Mouse (Mus musculus): Measurements from ENCODE around the gene Selenos. TPM values are rescaled to one million over a fixed set of nuclear protein-coding genes. Genes with fewer than 3 reads are reported as not detected.
A peak's percentile ranks its signal among the peaks of the same experiment; 100 is the strongest.

Selenos gene
- total RNA-seq, 2 experiments from 2014 or later, result 35.3 to 37.2 TPM

DNA sequence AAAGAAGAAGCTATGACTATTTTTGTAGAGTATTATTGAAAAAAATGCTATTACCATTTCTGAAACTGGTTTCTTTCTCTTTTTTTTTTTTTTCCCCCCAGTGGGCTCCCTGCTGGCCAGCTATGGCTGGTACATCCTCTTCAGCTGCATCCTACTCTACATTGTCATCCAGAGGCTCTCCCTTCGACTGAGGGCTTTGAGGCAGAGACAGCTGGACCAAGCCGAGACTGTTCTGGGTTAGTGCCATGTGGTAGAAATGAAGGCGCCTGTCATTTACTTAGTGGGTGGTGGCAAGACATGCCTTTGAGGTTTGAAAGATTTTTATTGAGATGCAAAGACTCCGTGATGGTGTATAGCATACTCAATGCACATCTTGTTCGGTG lies 773 bp downstream of the Selenos start:
- DNase-seq, result no peak
- intact Hi-C loops (cut with DNase I), result no loop called here

DNA sequence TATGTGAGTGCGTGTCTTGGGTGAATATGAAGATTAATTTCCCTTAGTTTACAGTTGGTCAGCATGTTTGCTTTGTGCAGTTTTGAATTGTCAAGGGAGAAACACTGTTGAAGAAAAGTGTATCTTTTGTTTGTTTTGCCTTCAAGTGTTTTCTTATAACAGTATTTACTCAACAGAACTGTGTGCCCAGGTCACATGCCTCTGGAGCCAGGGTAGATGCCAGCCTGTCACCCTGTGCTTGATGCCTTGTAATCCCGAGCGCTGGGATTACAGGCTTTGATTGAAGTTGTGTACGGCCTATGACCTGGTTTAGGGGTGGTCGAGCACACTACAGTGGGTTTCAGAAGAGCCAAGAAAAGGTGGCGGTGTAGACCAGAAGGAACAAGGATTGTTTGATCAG lies 4.3 kb downstream of the Selenos start:
- DNase-seq, result no peak
- intact Hi-C loops (cut with DNase I), result no loop called here

DNA sequence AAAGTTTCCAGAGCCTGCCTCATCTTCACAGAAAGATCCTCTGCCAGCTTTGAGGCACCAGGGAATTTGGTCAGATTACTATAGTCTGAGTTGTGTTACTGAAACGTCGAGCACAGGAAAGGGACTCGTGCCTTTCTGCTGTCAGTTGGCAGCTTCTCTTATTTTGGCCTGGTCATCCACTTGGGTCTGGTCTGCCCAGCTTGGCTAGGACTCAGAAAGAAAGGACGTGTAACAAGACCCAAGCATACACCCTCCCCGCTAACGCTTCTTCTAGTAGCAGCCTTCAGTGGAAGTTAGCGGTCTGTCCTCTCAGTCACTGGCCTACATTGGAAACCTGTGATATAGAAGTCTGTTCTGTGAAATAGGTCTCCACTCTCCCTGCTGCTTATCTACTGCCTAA lies 5.1 kb downstream of the Selenos start:
- no peak for DNase-seq
- intact Hi-C loops (cut with DNase I), result no loop called here

DNA sequence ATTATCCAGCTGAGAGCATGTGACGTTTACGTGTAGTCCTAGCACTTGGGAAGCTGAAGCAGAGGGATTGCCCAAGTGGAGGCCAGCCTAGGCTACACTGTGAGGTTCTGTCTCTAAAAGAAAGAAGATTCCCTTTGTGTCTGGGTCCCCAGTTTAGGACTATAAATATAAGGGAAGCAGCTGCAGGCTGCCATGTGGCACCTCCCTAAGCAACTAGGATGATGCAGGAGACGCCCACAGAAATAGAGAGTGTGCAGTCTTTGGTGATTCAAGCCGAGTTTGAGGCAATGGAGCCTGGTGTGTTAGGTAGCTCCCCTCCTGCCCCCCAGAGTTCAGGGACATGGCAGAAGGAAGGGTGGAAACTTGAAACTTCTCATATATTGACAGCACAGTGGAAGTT lies 8.2 kb downstream of the Selenos start:
- intact Hi-C loops (cut with DNase I), result no loop called here
- DNase-seq, result no peak

DNA sequence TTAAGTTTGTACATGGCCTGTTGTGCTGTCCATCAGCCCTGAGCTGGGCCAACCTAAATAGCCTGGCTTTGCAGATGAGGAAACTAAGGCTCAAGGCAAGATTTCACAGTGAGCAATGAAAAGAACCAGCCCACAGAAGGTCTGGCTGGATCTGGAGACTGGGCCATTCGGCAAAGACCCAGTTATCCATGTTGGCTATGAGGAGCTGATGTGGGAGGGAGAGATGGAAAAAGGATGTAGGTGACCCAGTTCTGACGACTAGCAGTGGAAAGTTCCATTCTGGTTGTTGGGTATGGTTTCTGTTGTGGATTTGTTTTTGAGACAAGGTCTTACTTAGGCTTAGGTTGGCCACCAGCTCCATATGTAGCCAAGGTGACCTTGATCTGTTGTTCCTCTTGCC lies 8.6 kb downstream of the Selenos start:
- intact Hi-C loops (cut with DNase I), result no loop called here
- no peak for DNase-seq

DNA sequence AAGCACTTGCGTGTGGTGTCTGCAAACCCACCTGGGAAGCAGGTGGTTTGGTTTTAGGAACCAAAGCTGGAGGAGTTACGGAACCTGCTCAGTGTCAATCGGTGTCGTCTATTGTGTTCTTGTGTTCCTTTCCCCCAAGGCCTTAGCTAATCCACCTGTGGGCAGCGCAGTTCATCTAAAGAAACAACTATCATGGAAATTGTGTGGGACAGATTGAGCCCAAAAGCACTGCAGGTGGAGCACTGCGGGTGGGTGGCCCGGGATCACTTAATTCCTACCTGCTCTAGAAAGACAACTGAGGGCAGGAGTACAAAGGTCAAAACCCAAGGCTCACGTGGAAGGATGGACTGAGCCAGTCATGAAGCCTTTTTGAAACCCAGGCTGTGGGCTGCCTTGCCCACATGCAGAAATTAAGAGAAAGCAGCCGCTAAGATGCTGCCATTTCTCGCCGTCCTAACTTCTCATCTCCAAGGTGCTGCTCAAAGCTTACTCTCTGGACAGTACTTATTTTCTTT lies 11.3 kb downstream of the Selenos start:
- intact Hi-C loops (cut with DNase I), result no loop called here

DNA sequence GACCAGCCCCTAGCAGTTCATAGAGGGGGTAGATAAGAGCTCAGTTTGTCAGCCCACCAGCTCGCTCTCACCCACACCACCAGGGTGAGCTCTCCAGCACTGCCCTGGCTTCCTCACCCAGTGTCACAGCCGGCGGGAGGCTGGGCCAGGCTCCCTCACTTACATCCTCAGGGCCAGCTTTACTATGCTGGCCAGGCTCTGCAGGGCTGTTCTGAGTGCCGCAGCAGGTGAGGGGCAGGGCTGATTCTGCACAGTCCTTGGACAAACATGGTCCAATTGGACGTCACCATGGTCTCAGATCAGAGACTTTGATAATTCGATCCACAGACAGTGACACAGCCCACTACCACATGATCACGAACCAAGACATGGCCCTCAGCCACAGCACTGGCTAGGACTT lies 12.1 kb downstream of the Selenos start:
- intact Hi-C loops (cut with DNase I), result no loop called here
- DNase-seq, result no peak

More for the DNA sequence above, 11.3 kb downstream of the Selenos start:
- no peak for DNase-seq

DNA sequence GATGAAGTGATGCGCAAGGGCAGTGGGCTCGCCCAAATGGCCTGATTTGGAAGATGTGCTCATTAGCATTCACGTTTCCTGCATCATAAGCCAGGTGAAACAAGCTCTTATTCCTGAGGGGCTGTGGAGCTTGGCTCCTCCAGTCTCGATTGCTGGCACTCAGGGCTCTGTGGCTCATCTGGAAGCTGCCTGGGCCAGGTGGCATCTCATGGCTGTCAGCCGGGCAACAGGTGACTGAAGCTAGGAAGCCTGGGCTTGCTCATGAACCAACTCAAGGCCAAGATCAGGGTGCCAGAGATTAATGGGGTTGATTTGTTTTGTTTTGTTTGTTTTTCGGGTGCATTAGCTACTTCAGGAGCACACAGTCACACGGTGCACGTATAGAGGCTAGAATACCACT lies 13.2 kb downstream of the Selenos start:
- intact Hi-C loops (cut with DNase I), result no loop called here
- no peak for DNase-seq

DNA sequence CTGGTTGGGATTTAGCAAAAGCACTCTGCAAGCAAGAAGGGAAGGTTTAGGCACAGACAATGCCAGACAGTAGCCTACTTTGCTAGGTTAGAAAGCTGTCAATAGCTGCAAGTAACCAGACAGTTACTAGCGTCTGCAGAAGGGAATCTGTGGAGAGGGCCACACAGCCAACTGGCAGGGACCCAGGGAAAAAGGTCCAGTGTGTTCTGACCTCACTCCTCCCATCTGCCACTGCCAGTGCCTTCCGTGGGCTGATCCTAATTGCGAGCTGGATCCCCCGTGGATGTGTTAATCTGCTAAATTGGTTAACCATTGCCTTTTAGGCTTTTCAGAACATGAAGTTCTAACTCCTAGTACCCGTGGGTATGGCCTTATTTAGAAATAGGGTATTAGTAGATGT lies 14.7 kb downstream of the Selenos start:
- peak; percentile 26 to 38 for DNase-seq
- intact Hi-C loops (cut with DNase I), result no loop called here

DNA sequence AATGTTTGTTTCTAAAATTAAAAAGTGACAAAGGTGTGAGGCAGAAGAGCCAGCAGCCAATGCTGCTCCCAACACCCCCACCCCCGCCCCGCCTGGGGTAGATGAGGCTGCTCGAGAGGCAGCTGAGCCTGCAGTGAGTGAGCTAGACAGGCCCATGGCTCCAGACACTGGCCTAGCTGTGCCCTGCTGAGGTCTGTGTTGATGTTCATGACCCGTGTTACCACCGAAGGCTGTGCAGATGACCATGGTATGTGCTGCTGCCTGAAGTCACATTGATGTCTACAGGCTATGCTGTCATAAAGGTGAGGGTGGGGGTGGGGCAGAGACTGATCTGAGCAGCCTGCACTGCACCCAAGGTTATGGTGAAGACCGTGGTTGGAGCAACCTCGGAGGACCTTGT lies 19.4 kb downstream of the Selenos start:
- no peak for DNase-seq

DNA sequence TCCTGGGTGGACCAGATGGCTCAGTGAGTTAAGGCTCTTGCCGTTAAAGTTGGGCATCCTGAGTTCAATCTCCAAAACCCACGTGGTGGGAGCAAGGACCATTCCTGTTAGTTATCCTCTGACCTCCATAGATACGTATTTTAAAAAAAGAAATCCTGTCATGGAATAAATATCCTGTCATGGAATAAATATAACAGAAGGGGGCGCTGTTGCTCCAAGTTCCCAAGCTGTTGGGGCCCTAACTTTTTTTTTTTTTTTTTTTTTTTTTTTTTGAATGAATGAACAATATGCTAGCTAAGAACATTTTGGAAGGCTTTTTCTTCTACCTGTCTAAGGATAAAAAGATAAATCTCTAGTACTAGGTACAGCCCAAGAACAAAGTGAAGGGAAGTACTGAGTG lies 22.4 kb downstream of the Selenos start:
- intact Hi-C loops (cut with DNase I), result loop anchor here (1.0 to 2.0 kb wide), 4 partner anchors 148 to 561 kb away; partner anchors contain the start of gene Lrrk1
- no peak for DNase-seq

More for the DNA sequence above, 19.4 kb downstream of the Selenos start:
- intact Hi-C loops (cut with DNase I), result no loop called here

DNA sequence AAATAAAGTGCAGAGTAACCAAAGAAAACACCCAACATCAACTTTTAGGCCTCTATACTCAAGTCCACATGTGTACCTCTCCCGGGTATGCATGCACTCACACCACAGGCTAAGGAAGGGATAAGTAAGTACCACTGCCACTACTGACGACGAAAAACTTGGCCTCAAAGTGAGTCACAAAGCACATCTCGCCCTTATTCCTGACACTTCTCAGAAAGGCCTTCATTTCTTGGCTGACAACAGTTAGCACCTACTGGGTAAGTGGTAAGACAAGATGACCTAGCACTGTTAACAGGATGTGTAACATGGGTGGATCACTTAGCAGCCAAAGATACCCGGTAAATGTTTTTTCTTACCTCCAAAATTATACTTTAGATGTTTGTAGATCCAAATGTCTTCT lies 25.1 kb downstream of the Selenos start:
- no peak for DNase-seq
- intact Hi-C loops (cut with DNase I), result no loop called here

DNA sequence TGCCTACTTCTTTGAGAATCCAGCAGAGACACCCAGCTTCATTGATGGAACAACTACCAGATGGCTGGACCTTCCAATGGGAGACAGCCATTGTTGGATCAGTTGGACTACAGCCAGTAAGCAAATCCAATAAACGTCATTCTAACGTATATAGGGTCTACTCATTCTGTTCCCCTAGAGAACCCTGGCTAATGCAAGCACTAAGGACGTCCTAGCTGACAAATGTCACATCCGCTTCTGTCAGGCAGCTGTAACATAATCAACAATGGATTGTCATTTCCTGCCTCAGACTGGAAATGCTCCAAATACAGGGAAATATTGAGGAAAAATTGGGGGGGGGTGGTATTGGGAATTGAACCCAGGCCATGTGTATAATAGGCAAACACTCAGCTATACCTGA lies 26.3 kb downstream of the Selenos start:
- intact Hi-C loops (cut with DNase I), result loop anchor here (5.0 kb wide), 1 partner anchor 92 kb away; no protein-coding TSS in a partner anchor
- no peak for DNase-seq

DNA sequence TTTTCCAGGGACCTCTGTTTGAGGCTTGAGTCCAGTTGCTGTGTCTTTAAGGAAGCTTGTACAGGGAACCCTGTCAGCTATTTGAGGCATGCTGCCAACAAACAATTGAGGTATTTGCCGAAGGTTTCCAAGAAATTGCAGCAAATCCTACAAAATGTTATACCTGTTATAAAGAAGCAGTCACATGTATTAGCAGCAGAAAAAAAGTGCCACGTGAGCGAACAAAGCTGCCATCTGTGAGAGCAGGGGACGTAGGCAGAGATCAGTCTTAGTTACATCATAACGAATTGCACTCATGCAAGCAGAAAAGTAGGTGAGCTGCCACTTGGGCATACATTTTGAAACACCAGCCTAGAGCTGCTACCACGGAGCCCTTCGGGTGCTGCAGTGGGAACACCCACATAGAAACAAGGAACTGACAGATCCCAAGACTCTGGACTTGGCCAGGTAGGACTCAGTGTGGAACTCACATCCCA lies 27.2 kb downstream of the Selenos start:
- intact Hi-C loops (cut with DNase I), result loop anchor here (5.0 kb wide), 1 partner anchor 91 kb away; no protein-coding TSS in a partner anchor
- no peak for DNase-seq

DNA sequence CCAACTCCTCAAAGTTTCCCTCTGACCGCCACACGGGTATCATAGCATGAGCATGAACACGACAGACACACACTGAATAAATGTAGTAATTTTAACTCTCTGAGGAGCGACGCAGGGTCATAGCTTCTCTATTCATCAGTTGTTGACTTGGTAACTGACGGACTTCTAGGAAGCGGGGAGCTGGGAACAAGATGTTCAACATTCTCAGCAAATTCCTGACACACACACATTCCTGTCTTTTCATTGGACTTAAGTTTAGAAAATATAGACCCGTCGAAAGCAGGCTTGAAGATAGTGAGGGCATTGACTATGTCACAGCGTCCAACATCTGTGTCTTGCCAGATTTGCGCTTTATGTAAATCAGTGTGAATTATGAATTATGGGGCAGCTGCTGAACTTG lies 27.8 kb downstream of the Selenos start:
- intact Hi-C loops (cut with DNase I), result loop anchor here (5.0 kb wide), 1 partner anchor 90 kb away; no protein-coding TSS in a partner anchor
- no peak for DNase-seq

DNA sequence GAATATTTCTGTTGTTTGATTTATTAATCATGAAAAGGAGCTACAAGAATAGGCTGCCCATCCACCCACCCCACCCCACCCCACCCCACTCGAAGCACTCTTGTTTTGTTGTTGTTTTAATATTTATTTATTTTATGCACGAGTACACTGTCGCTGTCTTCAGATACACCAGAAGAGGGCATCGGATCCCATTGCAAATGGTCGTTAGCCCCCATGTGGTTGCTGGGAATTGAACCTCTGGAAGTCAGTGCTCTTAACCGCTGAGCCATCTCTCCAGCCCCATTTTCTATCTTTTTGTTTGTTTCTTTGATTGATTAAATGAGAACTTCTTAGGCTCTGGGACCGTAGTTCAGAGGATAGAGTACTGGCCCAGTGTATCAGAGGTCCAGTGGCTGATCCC lies 28.5 kb downstream of the Selenos start:
- peak in 1 of 2 experiments; percentile 31 for DNase-seq
- intact Hi-C loops (cut with DNase I), result loop anchor here (1.0 to 5.0 kb wide), 2 partner anchors 89 to 142 kb away; no protein-coding TSS in a partner anchor

DNA sequence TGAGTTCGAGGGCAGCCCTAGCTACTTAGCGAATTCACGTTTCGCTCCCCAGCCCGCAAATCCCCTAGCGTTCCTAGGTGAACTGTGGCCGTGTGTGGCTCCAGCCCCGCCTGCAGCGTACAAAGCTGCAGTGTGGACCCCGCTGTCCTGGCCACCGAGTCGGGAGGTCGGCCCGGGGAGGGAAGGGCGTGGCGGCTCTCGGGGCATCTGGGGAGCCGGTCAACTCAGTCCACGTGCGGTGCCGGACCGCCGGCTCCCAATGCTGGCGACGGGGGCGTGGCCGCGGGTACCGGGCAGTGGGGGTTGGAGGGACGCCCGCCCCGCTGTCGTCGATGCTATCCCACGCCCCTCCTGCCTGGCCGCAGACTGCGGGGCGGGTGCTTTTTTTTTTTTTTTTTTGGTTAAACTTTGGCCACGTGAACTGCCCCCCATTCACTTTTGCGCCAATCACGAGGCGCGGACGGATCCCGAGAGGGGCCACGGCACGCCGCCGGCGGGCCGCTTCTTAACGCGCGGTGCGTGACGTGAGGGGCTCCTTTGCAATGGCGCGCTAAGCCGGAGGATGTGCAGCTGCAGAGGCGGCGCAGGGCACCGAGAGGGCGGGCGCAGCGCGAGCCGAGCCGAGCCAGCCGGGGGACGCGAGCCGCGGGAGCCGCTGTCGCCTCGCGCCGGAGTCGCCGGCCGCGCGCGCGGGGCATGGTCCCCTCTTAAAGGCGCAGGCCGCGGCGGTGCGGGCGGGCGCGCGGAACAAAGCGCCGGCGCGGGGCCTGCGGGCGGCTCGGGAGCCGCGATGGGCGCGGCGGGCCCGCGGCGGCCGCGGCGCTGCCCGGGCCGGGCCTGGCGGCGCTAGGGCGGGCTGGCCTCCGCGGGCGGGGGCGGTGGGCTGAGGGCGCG lies 29.8 kb downstream of the Selenos start, which contains the start of gene Chsy1:
Gene Chsy1, plus strand, starts transcription at position 555 of the 894 bp plus-strand sequence.
- intact Hi-C loops (cut with DNase I), result loop anchor here (1.0 to 5.0 kb wide), 2 partner anchors 88 to 141 kb away; no protein-coding TSS in a partner anchor
- peak; percentile 91 to 94 for DNase-seq

DNA sequence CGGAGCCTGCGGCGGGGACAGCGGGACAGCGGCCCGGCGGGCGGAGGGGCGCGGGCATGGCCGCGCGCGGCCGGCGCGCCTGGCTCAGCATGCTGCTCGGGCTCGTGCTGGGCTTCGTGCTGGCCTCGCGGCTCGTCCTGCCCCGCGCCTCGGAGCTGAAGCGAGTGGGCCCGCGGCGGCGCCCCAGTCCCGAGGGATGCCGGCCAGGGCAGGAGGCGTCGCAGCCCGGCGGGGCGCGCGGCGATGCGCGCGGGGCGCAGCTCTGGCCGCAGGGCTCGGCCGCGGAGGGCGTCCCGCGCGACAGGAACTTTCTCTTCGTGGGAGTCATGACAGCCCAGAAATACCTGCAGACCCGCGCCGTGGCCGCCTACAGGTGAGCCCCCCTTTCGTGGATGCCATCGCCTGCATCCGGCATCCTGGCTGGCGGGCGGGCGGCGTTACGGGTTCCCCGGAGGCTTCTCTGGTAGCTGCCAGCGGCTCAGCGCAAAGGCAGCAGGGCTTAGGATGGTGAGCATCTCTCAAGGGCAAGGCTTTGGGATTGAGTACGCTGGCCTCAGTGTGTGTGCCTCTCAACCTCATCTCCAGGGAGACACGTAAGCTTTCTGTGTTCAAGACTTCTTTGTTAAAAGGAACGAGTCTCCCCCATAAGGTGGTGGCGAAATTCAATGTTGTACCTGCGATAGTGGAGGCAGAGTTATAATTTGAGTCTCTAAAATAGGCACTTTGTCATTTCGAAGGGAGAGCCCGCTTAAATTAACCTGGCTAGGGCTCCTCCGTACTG lies 30.6 kb downstream of the Selenos start:
- intact Hi-C loops (cut with DNase I), result loop anchor here (5.0 kb wide), 2 partner anchors 52 to 87 kb away; no protein-coding TSS in a partner anchor
- peak; percentile 43 to 54 for DNase-seq

DNA sequence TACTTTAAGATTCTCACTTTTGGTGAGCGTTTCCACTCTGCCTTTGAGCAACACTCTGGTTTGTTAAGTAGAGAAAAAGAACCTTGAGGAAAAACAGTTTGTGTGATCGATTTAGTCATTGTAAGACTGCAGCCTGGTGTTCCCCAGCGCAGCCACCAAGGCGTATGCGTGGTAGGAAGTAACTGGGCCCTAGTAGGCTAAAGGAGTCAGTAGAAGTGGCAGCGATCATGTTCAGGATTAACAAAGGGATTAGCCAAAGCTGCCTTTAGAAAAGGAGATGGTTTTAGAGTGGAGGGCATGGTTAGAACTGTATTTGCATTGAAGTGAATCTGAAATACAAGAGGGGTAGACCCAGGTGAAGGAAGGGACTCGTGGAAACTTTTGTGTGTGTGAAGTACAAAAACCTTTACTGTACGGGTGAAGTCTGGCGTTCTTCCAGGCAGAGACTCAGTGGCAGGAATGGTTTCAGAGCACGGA lies 31.2 kb downstream of the Selenos start:
- DNase-seq, result no peak
- intact Hi-C loops (cut with DNase I), result loop anchor here (5.0 kb wide), 1 partner anchor 52 kb away; no protein-coding TSS in a partner anchor

DNA sequence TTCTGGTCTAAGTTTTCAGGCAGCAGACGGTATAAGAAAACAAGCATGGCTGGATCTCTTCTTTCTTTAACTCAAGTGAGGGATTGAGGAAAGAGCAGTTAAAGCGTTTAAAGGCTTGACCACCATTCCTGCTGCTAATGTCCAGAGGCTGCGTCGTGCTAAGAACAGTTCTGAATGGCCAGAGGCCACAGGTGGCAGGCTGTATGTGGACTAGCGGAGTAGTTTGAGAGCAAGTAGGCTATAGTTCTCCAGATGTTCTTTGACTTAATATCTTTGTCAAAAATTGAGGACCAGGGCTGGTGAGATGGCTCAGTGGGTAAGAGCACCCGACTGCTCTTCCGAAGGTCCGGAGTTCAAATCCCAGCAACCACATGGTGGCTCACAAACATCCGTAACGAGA lies 31.8 kb downstream of the Selenos start:
- intact Hi-C loops (cut with DNase I), result loop anchor here (5.0 kb wide), 1 partner anchor 51 kb away; no protein-coding TSS in a partner anchor
- no peak for DNase-seq

All from heart, postnatal 36 days (tissue).